Mouse (Mus musculus): ENCODE results near the gene C1ql4.

- TF ChIP-seq FLI1 (IDR thresholded peaks at IDR 0.05; ENCODE audit: low read length) = no peak
- no peak for TF ChIP-seq GATA1 (IDR thresholded peaks at IDR 0.05; ENCODE audit: borderline replicate concordance, low read length)
Measured at GRCm38 (mm10) chr15:99113396-99113975, 25.9 kb upstream of the C1ql4 start.
